Mouse (Mus musculus): ENCODE results near the gene Ostm1. TPM values are rescaled to one million over a fixed set of nuclear protein-coding genes. Genes with fewer than 3 reads are reported as not detected.

The Ostm1 gene
- polyA plus RNA-seq, 2 experiments, result 7.0 to 14.3 TPM

GRCm38 (mm10) chr10:42584436-42584983 lies 888 bp downstream of the Ostm1 start:
- Histone ChIP-seq H3K9ac (replicated peaks) (no peak overlapping the region), H3K27me3 (ENCODE audit: control insufficient read depth, insufficient read depth, low read length) (peaks cover 98% of the 10 kb centered on the region), H3K4me2 (ENCODE audit: low read depth) (no peak overlapping the region), H3K4me3 (ENCODE audit: insufficient read depth in 1 of 2, low read depth in 2 of 2, low read length in 2 of 2) (no peak overlapping the region), H3K36me3 (replicated peaks; ENCODE audit: control insufficient read depth, insufficient read depth, low read depth) (no peaks in the 10 kb centered on the region), H3K9me3 (ENCODE audit: control insufficient read depth, low read length) (no peaks in the 10 kb centered on the region), H3K27ac (no peak overlapping the region), H3K4me1 (replicated peaks; ENCODE audit: control insufficient read depth in 2 of 2, insufficient read depth in 2 of 2, low read length in 1 of 2) (no peaks in the 10 kb centered on the region)
- WGBS (ENCODE audit: insufficient replicate concordance), result 2% methylated on average over 37 of the region's 37 CpGs
- TF ChIP-seq EP300 (IDR thresholded peaks at IDR 0.05; ENCODE audit: low read depth) (no peak), CTCF (IDR thresholded peaks at IDR 0.05; ENCODE audit: low read depth) (no peak)
- DNase-seq (ENCODE audit: low read depth in 3 of 3, low spot score in 3 of 3) (no peak), ATAC-seq (ENCODE audit: insufficient read depth) (no peak)

- Histone ChIP-seq H3K4me1 (replicated peaks; ENCODE audit: control insufficient read depth in 2 of 2, insufficient read depth in 2 of 2, low read length in 1 of 2) (no peaks in the 10 kb centered on the region), H3K9me3 (ENCODE audit: control insufficient read depth, low read length) (no peaks in the 10 kb centered on the region), H3K4me2 (ENCODE audit: low read depth) (no peak overlapping the region), H3K9ac (replicated peaks) (no peak overlapping the region), H3K36me3 (replicated peaks; ENCODE audit: control insufficient read depth, insufficient read depth, low read depth) (no peaks in the 10 kb centered on the region), H3K4me3 (ENCODE audit: insufficient read depth in 1 of 2, low read depth in 2 of 2, low read length in 2 of 2) (no peak overlapping the region), H3K27ac (no peak overlapping the region), H3K27me3 (ENCODE audit: control insufficient read depth, insufficient read depth, low read length) (peaks cover 98% of the 10 kb centered on the region)
- no peak for DNase-seq (ENCODE audit: low read depth in 3 of 3, low spot score in 3 of 3)
- no peak for ATAC-seq (ENCODE audit: insufficient read depth)
- 3% methylated on average over 8 of the region's 8 CpGs for WGBS (ENCODE audit: insufficient replicate concordance)
- no peak for TF ChIP-seq EP300 (IDR thresholded peaks at IDR 0.05; ENCODE audit: low read depth)
- no peak for TF ChIP-seq CTCF (IDR thresholded peaks at IDR 0.05; ENCODE audit: low read depth)
These were observed 1.5 kb downstream of the Ostm1 start for GRCm38 (mm10) chr10:42585156-42585555.

- no peak overlapping the region for H3K4me2 ChIP-seq (ENCODE audit: low read depth)
- ATAC-seq (ENCODE audit: insufficient read depth), result no peak
- WGBS (ENCODE audit: insufficient replicate concordance), result 8% methylated on average over 22 of the region's 22 CpGs
- no peaks in the 10 kb centered on the region for H3K4me1 ChIP-seq (replicated peaks; ENCODE audit: control insufficient read depth in 2 of 2, insufficient read depth in 2 of 2, low read length in 1 of 2)
- no peak for DNase-seq (ENCODE audit: low read depth in 3 of 3, low spot score in 3 of 3)
- H3K9ac ChIP-seq (replicated peaks), result no peak overlapping the region
- H3K27ac ChIP-seq, result no peak overlapping the region
- H3K36me3 ChIP-seq (replicated peaks; ENCODE audit: control insufficient read depth, insufficient read depth, low read depth), result no peaks in the 10 kb centered on the region
- H3K9me3 ChIP-seq (ENCODE audit: control insufficient read depth, low read length), result no peaks in the 10 kb centered on the region
- TF ChIP-seq EP300 (IDR thresholded peaks at IDR 0.05; ENCODE audit: low read depth), result no peak
- peaks cover 98% of the 10 kb centered on the region for H3K27me3 ChIP-seq (ENCODE audit: control insufficient read depth, insufficient read depth, low read length)
- no peak overlapping the region for H3K4me3 ChIP-seq (ENCODE audit: insufficient read depth in 1 of 2, low read depth in 2 of 2, low read length in 2 of 2)
These were observed 2.1 kb downstream of the Ostm1 start for GRCm38 (mm10) chr10:42585596-42586305.

GRCm38 (mm10) chr10:42587961-42588750 lies 4.5 kb downstream of the Ostm1 start:
- TF ChIP-seq CTCF (IDR thresholded peaks at IDR 0.05; ENCODE audit: low read depth) (no peak), EP300 (IDR thresholded peaks at IDR 0.05; ENCODE audit: low read depth) (no peak)
- 7% methylated on average over 8 of the region's 8 CpGs for WGBS (ENCODE audit: insufficient replicate concordance)
- no peak overlapping the region for H3K4me2 ChIP-seq (ENCODE audit: low read depth)
- no peaks in the 10 kb centered on the region for H3K9me3 ChIP-seq (ENCODE audit: control insufficient read depth, low read length)
- DNase-seq (ENCODE audit: low read depth in 3 of 3, low spot score in 3 of 3) (no peak), ATAC-seq (ENCODE audit: insufficient read depth) (no peak)
- H3K27ac ChIP-seq, result no peak overlapping the region
- no peak overlapping the region for H3K9ac ChIP-seq (replicated peaks)
- H3K4me1 ChIP-seq (replicated peaks; ENCODE audit: control insufficient read depth in 2 of 2, insufficient read depth in 2 of 2, low read length in 1 of 2), result no peaks in the 10 kb centered on the region
- peaks cover 98% of the 10 kb centered on the region for H3K27me3 ChIP-seq (ENCODE audit: control insufficient read depth, insufficient read depth, low read length)
- H3K36me3 ChIP-seq (replicated peaks; ENCODE audit: control insufficient read depth, insufficient read depth, low read depth), result no peaks in the 10 kb centered on the region
- H3K4me3 ChIP-seq (ENCODE audit: insufficient read depth in 1 of 2, low read depth in 2 of 2, low read length in 2 of 2), result no peak overlapping the region

- Histone ChIP-seq H3K27ac (no peak overlapping the region), H3K4me1 (replicated peaks; ENCODE audit: control insufficient read depth in 2 of 2, insufficient read depth in 2 of 2, low read length in 1 of 2) (no peaks in the 10 kb centered on the region), H3K9me3 (ENCODE audit: control insufficient read depth, low read length) (no peaks in the 10 kb centered on the region), H3K27me3 (ENCODE audit: control insufficient read depth, insufficient read depth, low read length) (peaks cover 97% of the 10 kb centered on the region), H3K9ac (replicated peaks) (no peak overlapping the region), H3K36me3 (replicated peaks; ENCODE audit: control insufficient read depth, insufficient read depth, low read depth) (no peaks in the 10 kb centered on the region), H3K4me3 (ENCODE audit: insufficient read depth in 1 of 2, low read depth in 2 of 2, low read length in 2 of 2) (no peak overlapping the region), H3K4me2 (ENCODE audit: low read depth) (no peak overlapping the region)
- DNase-seq (ENCODE audit: low read depth in 3 of 3, low spot score in 3 of 3), result no peak
- WGBS (ENCODE audit: insufficient replicate concordance), result 4% methylated on average over 5 of the region's 5 CpGs
- no peak for TF ChIP-seq EP300 (IDR thresholded peaks at IDR 0.05; ENCODE audit: low read depth)
- no peak for TF ChIP-seq CTCF (IDR thresholded peaks at IDR 0.05; ENCODE audit: low read depth)
- ATAC-seq (ENCODE audit: insufficient read depth), result no peak
These were observed 5.9 kb downstream of the Ostm1 start for GRCm38 (mm10) chr10:42589505-42589904.
